Mouse (Mus musculus) left cerebral cortex, adult 6 months (tissue): Measurements from ENCODE around the gene Sec14l2. TPM values are rescaled to one million over a fixed set of nuclear protein-coding genes. Genes with fewer than 3 reads are reported as not detected.

Experiments used
- long read RNA-seq, 2 experiments: library from polyadenylated mRNA; unstranded; transcript quantifications; one replicate each; pipeline ENCODE4 v2.0.0; 2019 to 2020
- polyA plus RNA-seq: library from polyadenylated mRNA; unstranded; fragments of <200 nt; fragmentation: Nextera tagmentation; gene quantifications from 2 replicates; pipeline ENCODE4 v1.2.3, GENCODE M21; 2021

The Sec14l2 gene
- polyA plus RNA-seq = 3.3 and 3.9 TPM in 2 replicates
- long read RNA-seq, experiment 1, partial matches to known transcripts = 0 of 5 reads
- long read RNA-seq, experiment 1, other reads (novel, unspliced or antisense) = 4 of 5 reads
- long read RNA-seq, experiment 2, partial matches to known transcripts = 0 of 1 reads
- long read RNA-seq, experiment 2, other reads (novel, unspliced or antisense) = 0 of 1 reads

DNA sequence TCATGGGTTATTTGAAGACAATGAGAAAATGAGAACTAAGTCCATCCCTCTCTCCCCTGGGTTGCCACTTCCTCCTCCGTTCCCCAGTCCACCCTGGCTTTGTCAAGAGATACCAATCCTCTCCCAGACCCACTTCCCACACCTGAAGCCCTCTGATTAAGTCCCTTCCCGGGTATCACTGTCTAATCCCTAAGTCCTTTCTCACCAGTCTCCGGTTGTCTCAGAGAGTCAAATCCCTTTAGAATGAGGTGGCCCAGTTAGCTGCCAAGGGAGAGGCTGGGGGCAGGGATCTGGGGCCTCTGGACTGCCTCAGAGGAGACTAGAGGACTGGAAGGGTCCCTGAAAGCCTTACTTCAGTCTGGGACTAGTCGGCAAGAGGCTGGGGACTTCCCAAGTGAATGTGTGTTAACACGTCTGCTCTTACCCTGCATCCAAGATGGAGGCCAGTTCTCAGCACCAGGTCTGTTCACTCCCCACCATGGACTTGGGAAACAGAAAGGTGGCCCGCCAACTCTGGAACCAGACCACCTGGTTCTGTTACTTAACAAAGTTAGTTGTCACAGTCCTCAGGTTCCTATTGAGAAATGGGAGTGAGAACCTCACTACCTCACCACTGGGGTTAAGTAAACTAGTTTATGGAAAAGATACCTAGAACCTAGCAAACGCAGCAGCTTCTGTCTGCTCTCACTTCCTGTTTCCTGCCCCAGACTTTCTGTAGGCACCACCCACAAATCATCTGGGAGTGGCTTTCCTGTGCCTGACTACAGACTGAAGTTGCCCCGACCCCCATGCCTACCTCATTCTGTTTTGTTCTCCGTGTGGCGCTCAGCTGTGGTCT is at the start of gene Sec14l2:
Sec14l2 (minus strand) TSS at position 674 of the 838 bp plus-strand sequence.

DNA sequence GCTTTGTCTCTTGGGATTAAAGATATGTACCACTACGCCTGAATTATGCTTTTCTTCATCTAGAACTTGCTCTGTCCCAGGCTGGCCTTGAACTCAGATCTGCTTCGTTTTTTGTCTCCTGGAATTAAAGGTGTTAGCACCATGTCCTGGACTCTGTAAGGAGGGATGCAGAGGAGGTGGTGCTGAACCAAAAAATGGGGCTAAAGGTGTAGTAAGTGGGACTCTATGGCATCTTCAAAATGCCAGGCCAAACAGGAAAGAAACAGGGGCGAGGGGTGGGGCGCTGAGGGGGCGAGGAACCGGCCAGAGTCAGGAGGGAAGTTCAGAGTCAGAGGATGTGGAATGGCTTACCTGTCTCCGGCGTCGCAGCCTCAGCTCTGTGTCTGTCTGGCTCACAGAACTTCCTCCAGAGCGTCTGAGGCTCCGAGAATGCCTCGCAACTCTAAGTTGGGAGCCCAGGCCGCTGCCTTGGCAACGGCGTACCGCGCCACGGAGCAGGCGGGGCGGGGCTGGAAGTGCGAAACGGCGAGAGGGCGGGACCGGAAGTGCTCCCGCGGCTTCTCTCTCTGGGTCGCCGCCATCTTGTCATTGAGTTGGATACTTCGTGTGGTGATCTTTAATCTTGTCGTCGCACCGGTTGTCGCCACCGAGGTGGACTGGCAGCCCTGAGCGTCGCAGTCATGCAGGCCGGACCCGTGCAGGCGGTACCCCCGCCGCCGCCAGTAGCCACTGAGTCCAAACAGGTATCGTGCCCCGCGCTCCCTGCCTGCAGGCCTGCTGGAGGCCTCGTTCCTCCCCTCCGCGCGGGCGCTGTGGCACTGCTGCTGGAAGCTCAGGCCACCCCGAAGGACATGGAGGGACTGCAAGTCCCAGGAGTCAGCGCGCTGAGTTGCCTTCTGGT is 36.8 kb upstream of the Sec14l2 start, which contains the start of the genes Ccdc157 and Sf3a1:
Ccdc157 (minus strand) TSS at position 486 of the 901 bp plus-strand sequence.
Sf3a1 (plus strand) TSS at position 543 of the 901 bp plus-strand sequence.

DNA sequence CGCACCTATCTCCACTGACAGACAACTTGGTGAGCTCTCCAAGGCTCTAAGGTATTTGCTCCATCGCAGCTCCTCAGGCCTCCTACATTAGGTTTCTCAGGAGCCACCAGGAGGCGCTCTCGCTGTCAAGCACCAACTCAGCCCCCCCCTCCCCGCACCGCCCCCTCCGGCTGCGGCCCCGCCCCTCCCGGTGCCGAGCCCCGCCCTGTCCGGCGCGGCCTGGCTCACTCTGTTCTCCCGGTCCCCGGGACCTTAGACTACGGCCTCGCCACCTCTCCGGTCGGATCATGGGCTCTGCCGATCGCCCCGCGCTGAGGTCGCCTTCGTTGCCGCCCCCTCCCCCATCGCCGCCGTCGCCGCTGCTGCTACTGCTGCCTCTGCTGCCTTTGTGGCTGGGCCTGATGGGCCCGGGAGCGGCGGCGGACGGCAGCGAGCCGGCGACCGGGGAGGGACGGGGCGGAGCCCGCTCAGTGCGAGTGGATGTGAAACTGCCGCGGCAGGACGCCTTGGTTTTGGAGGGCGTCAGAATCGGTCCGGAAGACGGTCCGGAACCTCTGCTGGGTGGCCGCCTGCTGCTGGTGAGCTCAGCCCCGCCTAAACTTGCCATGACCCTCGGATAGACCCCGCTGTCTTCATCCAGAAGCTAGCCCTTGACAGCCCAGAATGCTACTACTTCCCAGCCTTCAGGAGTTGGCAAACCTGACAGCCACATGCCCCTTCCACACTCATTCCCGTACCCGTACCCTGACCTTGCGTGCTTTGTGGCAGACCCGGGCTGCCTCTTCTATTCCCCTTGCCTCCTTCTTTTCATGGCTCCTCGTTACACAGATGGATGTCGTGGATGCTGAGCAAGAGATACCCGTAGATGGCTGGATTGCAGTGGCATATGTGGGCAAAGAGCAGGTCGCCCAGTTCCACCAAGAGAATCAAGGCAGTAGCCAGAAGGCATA is 12.0 kb upstream of the Sec14l2 start, which contains the start of gene Rnf215:
Rnf215 (plus strand) TSS at position 217 of the 950 bp plus-strand sequence.

DNA sequence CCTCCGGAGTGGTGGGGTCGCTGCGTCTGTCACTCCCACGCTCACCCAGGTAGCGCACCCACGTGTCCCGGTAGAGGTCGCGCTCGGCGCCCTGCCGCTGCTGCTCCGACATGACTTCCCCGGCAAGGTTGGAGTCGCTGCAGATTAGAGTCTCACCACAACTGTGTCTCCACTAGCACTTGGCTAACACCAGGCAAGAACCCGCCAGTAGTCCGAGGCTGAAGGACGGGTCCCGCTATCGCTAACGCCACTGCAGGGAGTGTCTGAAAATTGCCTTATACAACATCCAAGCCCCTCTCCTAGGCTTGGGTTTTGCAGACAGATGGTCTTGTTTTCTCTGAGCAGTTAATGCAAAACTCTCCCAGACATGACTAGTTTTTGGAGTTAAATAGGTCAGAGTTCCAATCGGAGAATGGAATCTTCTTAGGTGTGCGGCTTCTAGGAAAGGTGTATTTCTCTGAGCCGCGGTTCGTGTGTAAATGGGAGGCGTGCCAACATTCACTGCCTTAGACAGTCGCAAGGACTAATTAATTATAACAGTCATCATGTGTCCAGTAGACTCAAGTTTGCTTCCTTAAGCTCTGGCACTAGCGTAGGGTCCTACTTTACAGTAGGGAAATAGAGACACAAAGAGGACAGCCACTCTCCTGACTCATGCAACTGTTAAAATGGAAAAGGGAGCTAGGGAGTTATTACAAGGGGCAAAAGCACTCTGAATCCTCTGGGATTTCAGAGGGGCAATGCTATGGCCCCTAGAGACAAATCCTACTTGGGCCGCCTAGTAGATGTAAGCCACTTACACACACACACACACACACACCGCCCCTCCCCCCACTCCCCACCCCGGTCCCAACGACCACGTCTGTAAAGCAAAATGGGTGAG is 27.8 kb downstream of the Sec14l2 start, which contains the start of gene Mtfp1:
Mtfp1 (minus strand) TSS at position 275 of the 883 bp plus-strand sequence.

DNA sequence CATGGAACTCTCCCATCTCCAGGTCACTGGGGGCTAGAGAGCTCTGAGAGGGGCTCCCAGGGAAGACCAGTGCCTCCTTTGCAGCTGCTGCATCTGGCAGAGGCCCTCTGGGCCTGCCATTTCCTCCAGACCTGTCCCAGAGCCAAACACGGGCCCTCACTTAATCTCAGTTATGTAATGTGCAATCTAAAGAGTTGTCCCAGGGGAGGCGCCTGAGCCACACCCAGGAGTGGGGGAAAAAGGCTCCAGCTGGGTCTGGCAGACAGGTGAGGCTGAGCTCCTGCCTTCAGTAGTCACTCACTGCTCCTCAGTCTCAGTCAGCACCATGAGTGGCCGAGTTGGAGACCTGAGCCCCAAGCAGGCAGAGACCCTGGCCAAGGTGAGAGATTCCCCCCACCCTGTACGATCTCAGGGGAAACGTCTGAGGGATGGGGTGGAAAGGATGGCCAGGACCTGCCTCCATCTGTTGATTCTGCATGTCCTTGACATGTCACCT is 58.5 kb downstream of the Sec14l2 start, which contains the start of gene Sec14l3:
Sec14l3 (plus strand) TSS at position 215 of the 496 bp plus-strand sequence.

Other genes starting within 250 kb of the Sec14l2 start
- 0.20 and 0.23 TPM in 2 replicates for gene 4921536K21Rik, start 228.3 kb downstream of the Sec14l2 start, polyA plus RNA-seq
- 11.0 and 15.8 TPM in 2 replicates for gene Dusp18, start 228.2 kb downstream of the Sec14l2 start, polyA plus RNA-seq
- gene Slc35e4, start 208.8 kb downstream of the Sec14l2 start, polyA plus RNA-seq = 11.6 and 15.8 TPM in 2 replicates
- gene Tcn2, start 191.3 kb downstream of the Sec14l2 start, polyA plus RNA-seq = 19.9 and 22.1 TPM in 2 replicates
- gene Pes1, start 159.4 kb downstream of the Sec14l2 start, polyA plus RNA-seq = 28.6 and 30.3 TPM in 2 replicates
- gene 4930556J24Rik, start 146.6 kb downstream of the Sec14l2 start, polyA plus RNA-seq = not detected in 2 replicates
- 5.3 and 11.0 TPM in 2 replicates for gene Gal3st1, start 139.8 kb downstream of the Sec14l2 start, polyA plus RNA-seq
- gene Sec14l4, start 92.0 kb downstream of the Sec14l2 start, polyA plus RNA-seq = 0.27 and 0.38 TPM in 2 replicates
- 0.45 and 1.1 TPM in 2 replicates for gene Sec14l3, start 58.6 kb downstream of the Sec14l2 start, polyA plus RNA-seq
- gene Mtfp1, start 28.0 kb downstream of the Sec14l2 start, polyA plus RNA-seq = 119 and 156 TPM in 2 replicates
- gene Rnf215, start 11.8 kb upstream of the Sec14l2 start, polyA plus RNA-seq = 6.3 and 29.1 TPM in 2 replicates
- 4.5 and 5.5 TPM in 2 replicates for gene Ccdc157, start 36.9 kb upstream of the Sec14l2 start, polyA plus RNA-seq
- 21.0 and 36.4 TPM in 2 replicates for gene Sf3a1, start 36.9 kb upstream of the Sec14l2 start, polyA plus RNA-seq
- gene Tbc1d10a, start 63.4 kb upstream of the Sec14l2 start, polyA plus RNA-seq = 30.2 and 56.9 TPM in 2 replicates
- 5.6 and 6.3 TPM in 2 replicates for gene Castor1, start 94.8 kb upstream of the Sec14l2 start, polyA plus RNA-seq
- gene Osm, start 113.0 kb upstream of the Sec14l2 start, polyA plus RNA-seq = 0.09 and 0.27 TPM in 2 replicates
- gene Lif, start 134.1 kb upstream of the Sec14l2 start, polyA plus RNA-seq = 0.58 and 0.78 TPM in 2 replicates